Mouse (Mus musculus): Measurements from ENCODE around the gene Myo10.

Gene Myo10

GRCm38 (mm10) chr15:25834920-25835674, 212.8 kb downstream of the Myo10 start:
- in situ Hi-C loops (cut with MboI, MseI): no loop called here

- in situ Hi-C loops (cut with MboI, MseI): no loop called here
Measured at GRCm38 (mm10) chr15:25842462-25843085, 220.2 kb downstream of the Myo10 start.

- in situ Hi-C loops (cut with MboI, MseI): no loop called here
Measured at GRCm38 (mm10) chr15:25843086-25843991, 221.0 kb downstream of the Myo10 start, which contains the start of gene Retreg1. Gene Retreg1 (plus strand): TSS chr15:25843180.

- in situ Hi-C loops (cut with MboI, MseI): no loop called here
Measured at GRCm38 (mm10) chr15:25844013-25844570, 221.8 kb downstream of the Myo10 start.

- in situ Hi-C loops (cut with MboI, MseI): no loop called here
Measured at GRCm38 (mm10) chr15:25844771-25845170, 222.4 kb downstream of the Myo10 start.

GRCm38 (mm10) chr15:25847576-25848168, 225.3 kb downstream of the Myo10 start:
- in situ Hi-C loops (cut with MboI, MseI): no loop called here

- in situ Hi-C loops (cut with MboI, MseI): no loop called here
Measured at GRCm38 (mm10) chr15:25850552-25850951, 228.2 kb downstream of the Myo10 start.

- in situ Hi-C loops (cut with MboI, MseI): no loop called here
Measured at GRCm38 (mm10) chr15:25854270-25854904, 232.1 kb downstream of the Myo10 start.

- in situ Hi-C loops (cut with MboI, MseI): no loop called here
Measured at GRCm38 (mm10) chr15:25858611-25859058, 236.3 kb downstream of the Myo10 start.

GRCm38 (mm10) chr15:25859469-25859868, 237.1 kb downstream of the Myo10 start:
- in situ Hi-C loops (cut with MboI, MseI): no loop called here

GRCm38 (mm10) chr15:25861900-25862299, 239.6 kb downstream of the Myo10 start:
- in situ Hi-C loops (cut with MboI, MseI): no loop called here

Data from regulatory T cell (primary cell).